Mouse (Mus musculus): ENCODE measurements around the gene Ccdc124.
A peak's percentile ranks its signal among the peaks of the same experiment; 100 is the strongest.

Gene Ccdc124

GRCm38 (mm10) chr8:70869601-70870041, 4.1 kb downstream of the Ccdc124 start:
- DNase-seq (ENCODE audit: low read depth, low spot score) = peak; percentile 48

- no peak for DNase-seq (ENCODE audit: low read depth, low spot score)
Measured at GRCm38 (mm10) chr8:70869199-70869571, 4.5 kb downstream of the Ccdc124 start.

- no peak for DNase-seq (ENCODE audit: low read depth, low spot score)
Measured at GRCm38 (mm10) chr8:70868559-70869198, 5.1 kb downstream of the Ccdc124 start.

- DNase-seq (ENCODE audit: low read depth, low spot score) = no peak
Measured at GRCm38 (mm10) chr8:70866566-70866965, 7.2 kb downstream of the Ccdc124 start.

GRCm38 (mm10) chr8:70866001-70866520, 7.7 kb downstream of the Ccdc124 start:
- DNase-seq (ENCODE audit: low read depth, low spot score) = no peak

- DNase-seq (ENCODE audit: low read depth, low spot score) = peak; percentile 97
Measured at GRCm38 (mm10) chr8:70865350-70866000, 8.3 kb downstream of the Ccdc124 start.

GRCm38 (mm10) chr8:70864712-70865221, 9.0 kb downstream of the Ccdc124 start:
- no peak for DNase-seq (ENCODE audit: low read depth, low spot score)

GRCm38 (mm10) chr8:70863956-70864711, 9.6 kb downstream of the Ccdc124 start:
- DNase-seq (ENCODE audit: low read depth, low spot score) = no peak

- no peak for DNase-seq (ENCODE audit: low read depth, low spot score)
Measured at GRCm38 (mm10) chr8:70862824-70863641, 10.7 kb downstream of the Ccdc124 start, which contains the start of gene Kcnn1. TSS of gene Kcnn1 (minus strand) at chr8:70863258.

GRCm38 (mm10) chr8:70857516-70857915, 16.2 kb downstream of the Ccdc124 start:
- DNase-seq (ENCODE audit: low read depth, low spot score) = no peak

GRCm38 (mm10) chr8:70856541-70857197, 17.1 kb downstream of the Ccdc124 start:
- peak; percentile 46 for DNase-seq (ENCODE audit: low read depth, low spot score)

GRCm38 (mm10) chr8:70856028-70856427, 17.7 kb downstream of the Ccdc124 start:
- no peak for DNase-seq (ENCODE audit: low read depth, low spot score)

GRCm38 (mm10) chr8:70853863-70854262, 19.9 kb downstream of the Ccdc124 start:
- no peak for DNase-seq (ENCODE audit: low read depth, low spot score)

GRCm38 (mm10) chr8:70852595-70853231, 21.0 kb downstream of the Ccdc124 start:
- DNase-seq (ENCODE audit: low read depth, low spot score) = no peak

- no peak for DNase-seq (ENCODE audit: low read depth, low spot score)
Measured at GRCm38 (mm10) chr8:70851837-70852236, 21.9 kb downstream of the Ccdc124 start.

- no peak for DNase-seq (ENCODE audit: low read depth, low spot score)
Measured at GRCm38 (mm10) chr8:70850947-70851346, 22.8 kb downstream of the Ccdc124 start.

GRCm38 (mm10) chr8:70850132-70850845, 23.4 kb downstream of the Ccdc124 start:
- no peak for DNase-seq (ENCODE audit: low read depth, low spot score)

- no peak for DNase-seq (ENCODE audit: low read depth, low spot score)
Measured at GRCm38 (mm10) chr8:70849333-70849990, 24.3 kb downstream of the Ccdc124 start.

Data from telencephalon, adult 2 months (tissue).